Mouse (Mus musculus): ENCODE measurements around the gene Gm28230.

Gm28230 gene

DNA sequence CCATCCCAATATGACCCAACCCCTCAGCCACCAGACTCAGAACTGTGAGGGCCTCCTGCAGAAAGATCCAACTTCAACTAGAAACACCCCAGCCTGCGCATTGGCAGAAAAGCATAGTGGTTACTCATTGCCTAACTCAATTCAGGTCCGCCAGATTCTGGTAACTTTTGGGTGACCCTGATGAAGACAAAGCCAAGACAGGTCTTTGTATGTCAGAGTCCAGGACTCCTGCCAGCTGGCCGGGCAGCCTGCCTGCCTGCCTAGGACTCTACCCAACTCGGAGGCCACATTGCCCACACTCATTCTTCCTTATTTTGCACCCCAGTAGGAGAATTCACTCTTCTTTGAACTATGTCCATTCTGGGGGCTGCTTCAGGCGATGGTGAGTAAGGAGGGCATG, at the start of gene Gm28230:
Gm28230 (plus strand) TSS at position 178 of the 400 bp plus-strand sequence.
- no peak for DNase-seq (ENCODE audit: low read depth, low spot score)

DNA sequence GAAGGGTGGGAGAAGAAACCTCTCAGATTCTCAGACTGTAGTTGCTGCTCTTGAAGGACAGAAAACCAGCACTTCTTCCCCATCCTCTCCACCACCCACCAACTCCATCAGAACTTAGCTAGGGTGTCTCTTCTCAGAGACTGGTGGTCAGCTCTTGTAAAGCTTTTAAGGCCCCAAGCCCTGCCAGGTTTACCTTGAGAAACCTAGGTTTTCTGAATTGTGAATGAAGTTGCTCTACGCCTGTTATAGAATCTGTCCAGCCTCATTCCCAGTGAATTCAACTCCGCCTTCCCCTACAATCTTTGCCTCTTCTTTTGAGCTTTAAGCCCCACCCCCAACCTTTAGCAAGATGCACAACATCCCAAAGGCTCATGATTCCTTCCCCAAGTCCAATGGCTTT, 49.4 kb upstream of the Gm28230 start:
- no peak for DNase-seq (ENCODE audit: low read depth, low spot score)

GRCm38 (mm10) chr2:74678891-74679595, 47.5 kb upstream of the Gm28230 start, which contains the start of gene Hoxd11:
TSS of gene Hoxd11 (plus strand) at chr2:74679557.
- DNase-seq (ENCODE audit: low read depth, low spot score) = no peak

DNA sequence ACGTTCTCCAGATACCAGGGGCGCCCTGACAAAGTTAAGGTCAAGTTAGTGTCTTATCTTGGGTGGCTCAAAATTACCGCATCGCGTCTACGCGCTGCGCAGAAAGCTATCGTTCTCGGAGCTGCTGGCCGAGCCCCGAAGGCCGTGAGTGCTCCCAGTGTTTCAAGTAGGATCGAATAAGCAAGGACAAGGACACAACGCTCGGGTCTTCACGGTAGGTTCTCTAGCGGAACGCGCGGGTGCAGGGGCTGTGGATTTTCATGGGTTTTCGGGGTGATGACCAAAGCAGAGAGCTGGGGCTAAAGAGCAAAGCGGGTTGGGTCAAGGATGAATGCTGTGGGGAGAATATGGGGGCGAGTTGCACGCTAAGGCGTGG, 46.9 kb upstream of the Gm28230 start:
- no peak for DNase-seq (ENCODE audit: low read depth, low spot score)

GRCm38 (mm10) chr2:74679980-74680379, 46.5 kb upstream of the Gm28230 start:
- no peak for DNase-seq (ENCODE audit: low read depth, low spot score)

DNA sequence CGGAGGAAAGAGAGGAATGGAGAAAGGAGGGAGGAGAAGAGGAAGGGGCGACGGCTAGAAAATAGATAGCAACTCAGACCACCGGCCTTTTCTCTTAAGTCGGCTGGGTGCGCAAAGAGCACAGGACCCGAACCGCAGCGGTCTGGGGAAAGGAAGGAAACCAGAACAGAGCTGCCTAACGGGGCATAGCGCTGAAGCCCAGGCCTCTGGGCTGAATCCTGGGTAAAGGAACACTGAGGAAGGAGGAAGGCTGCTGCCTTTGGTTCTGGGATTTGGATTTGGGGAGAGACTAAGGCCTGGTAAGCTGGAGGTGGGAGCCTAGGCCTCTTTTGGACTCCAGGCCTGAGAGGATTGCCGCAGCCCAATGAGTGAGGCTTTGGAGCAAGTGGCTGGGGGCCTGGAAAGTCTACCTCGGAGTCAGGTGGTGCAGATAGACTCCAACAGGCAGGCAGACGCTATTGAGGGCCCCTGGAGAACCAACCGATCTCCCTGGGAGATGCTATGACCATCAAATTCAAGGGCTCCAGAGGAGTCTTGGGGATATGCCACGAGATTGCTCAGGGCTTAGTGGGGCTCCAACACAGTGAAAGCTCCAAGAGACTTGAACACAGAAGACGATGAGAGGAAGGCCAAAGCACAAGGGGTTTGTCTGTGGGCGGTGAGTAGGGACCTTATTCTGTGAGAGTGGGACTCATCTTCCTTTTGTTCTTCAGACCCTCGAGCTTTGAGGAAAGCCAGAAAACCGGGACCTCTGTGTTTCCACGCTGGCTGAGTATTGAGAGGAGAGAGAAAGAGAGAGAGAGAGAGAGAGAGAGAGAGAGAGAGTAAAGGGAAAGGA, 45.7 kb upstream of the Gm28230 start:
- DNase-seq (ENCODE audit: low read depth, low spot score) = no peak

GRCm38 (mm10) chr2:74681594-74682531, 44.7 kb upstream of the Gm28230 start:
- no peak for DNase-seq (ENCODE audit: low read depth, low spot score)

GRCm38 (mm10) chr2:74682796-74683195, 43.7 kb upstream of the Gm28230 start:
- no peak for DNase-seq (ENCODE audit: low read depth, low spot score)

DNA sequence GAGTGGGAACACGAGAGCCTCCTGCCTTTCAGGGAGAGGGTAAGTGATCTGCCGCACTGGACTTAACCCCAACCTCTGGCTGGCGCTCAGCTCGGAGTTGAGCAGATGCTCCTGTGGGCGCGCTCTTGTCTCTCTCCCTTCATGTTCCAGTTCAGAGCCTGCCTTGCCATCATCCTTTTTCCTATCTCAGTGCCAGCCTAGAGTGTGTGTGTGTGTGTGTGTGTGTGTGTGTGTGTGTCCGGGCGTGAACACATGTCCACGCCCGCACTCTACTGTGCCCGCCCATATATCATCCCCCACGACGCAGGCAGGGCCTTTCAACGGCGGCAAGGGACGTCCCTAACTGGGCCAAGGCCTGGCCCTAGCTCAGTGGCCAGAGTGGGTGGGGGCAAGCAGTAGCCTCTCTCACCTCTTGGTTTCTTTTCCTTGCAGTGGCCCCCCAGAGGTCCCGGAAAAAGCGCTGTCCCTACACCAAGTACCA, 43.0 kb upstream of the Gm28230 start:
- DNase-seq (ENCODE audit: low read depth, low spot score) = no peak

GRCm38 (mm10) chr2:74684106-74684505, 42.4 kb upstream of the Gm28230 start:
- no peak for DNase-seq (ENCODE audit: low read depth, low spot score)

DNA sequence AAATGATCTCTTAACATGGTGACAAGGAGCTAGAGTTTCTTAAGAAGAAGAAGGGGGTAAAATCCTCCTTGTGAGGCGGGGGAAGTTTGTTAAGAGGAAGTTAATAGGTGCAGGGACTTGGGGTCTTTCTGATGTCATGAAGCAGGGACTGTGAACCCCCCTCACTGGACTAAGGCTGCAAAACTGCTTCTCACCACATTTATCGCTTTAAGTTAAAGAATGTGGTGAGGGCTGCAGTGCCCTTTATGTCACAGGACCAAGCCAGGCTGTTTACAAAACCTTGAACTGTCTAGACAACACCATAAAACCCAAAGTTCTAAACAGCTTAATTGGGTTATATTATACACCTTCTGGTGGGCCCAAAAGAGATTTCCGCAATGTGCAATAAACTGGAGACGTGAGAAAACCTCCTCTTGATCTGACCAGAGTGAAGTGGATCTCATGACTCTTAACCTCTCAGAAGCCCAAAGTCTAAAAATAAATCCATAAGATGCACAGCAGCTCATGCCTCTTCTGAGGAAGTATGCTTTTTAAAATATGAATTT, 41.4 kb upstream of the Gm28230 start:
- DNase-seq (ENCODE audit: low read depth, low spot score) = no peak

DNA sequence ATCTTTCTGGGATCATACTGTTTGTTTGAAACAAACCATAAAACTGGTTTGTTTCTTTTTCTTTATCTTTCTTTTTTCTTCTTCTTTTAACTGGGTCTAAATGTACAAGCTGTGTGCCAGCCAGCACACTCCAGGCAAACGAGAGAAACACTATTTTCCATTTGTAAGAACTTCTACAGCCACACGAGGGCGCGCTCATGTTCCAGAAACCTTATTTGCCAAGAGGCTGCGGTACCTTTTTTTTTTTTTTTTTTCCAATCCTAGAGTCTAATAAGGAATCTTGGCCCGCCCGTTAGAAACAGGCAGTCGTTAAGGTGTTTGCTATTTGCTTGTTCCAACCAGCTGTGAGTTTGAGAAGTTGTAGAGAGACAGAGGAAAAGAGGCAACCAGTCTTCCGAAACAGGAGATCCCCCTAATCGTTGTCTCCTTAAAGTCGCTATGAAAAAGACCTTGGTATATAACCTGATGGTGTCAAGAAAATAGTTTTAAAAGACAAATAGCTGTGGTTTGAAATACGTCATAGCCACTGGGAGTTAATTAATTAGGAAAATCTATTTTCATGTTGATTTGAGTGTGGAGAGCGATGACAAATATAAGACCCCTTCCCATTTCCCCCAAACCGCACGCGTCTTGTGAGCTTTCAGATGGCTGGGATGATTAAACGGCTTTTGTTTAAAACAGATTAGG, 40.1 kb upstream of the Gm28230 start:
- peak; percentile 70 for DNase-seq (ENCODE audit: low read depth, low spot score)

DNA sequence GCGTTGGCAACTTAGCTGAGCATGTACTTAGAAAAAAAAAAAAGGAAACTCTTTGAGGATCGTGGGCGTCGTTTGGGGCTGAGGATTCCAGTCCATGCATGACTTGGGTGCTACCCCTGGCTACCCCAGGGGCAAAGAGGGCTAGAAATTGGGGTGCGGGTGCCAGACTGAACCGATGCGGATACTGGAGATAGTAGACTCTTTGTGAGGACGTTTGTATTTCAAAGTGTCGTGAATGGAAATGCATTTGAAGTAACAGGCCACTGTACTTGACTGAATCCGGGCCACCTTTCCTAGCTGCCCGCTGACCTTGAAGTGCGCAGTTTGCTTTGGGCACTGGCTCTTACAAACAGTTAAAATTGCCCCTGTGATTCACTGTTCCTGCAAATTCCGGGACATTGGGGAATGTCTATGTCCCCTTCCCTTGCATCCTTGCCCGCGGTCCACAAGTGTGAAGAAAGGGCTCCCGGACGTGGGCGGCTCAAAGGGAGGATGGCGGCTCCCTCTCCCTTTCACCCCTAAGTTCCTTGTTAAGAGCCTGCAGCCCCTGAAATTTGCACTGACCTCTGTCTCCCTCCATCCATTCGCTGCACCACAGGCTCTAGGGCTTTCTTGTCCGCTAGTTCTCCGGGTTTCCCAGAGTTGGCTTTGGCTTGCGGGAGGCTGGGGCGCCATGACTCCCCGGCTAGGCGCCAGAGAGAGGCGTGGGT, 39.4 kb upstream of the Gm28230 start:
- no peak for DNase-seq (ENCODE audit: low read depth, low spot score)

- no peak for DNase-seq (ENCODE audit: low read depth, low spot score)
These were observed 38.6 kb upstream of the Gm28230 start for GRCm38 (mm10) chr2:74687698-74688555.

- DNase-seq (ENCODE audit: low read depth, low spot score) = no peak
These were observed 37.5 kb upstream of the Gm28230 start for GRCm38 (mm10) chr2:74688795-74689573.

- DNase-seq (ENCODE audit: low read depth, low spot score) = no peak
These were observed 36.8 kb upstream of the Gm28230 start for GRCm38 (mm10) chr2:74689574-74690337.

GRCm38 (mm10) chr2:74690338-74690716, 36.2 kb upstream of the Gm28230 start:
- DNase-seq (ENCODE audit: low read depth, low spot score) = no peak

Measured in brain, adult 2 months (tissue).